Mouse (Mus musculus): ENCODE measurements at regions not wholly inside any gene's neighbourhood (a gene's known extent, or its start where the extent isn't known, plus 50 kb on each side); places are given as distances from the start of the nearest gene placed in this dataset.

DNA sequence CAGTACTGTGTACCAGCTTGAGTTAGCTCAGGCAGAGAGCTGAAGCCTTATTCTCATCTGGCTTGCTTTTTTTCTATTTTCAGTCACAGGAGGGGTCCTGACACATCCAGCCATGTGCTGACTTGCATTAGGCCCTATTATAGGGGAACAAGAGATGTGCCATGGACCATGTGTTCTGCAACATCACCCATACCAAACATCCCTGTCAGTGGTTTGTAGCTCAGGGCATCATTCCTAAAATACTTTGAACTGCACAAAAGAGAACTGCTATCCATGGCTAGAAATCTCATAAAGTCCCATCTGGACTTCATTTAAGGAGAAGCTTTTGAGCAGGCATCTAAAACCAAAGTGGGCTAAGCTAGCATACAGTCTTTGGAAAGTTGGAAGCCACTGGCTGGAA is 304.1 kb downstream of the Sec16b start:
- TF ChIP-seq CTCF (IDR thresholded peaks at IDR 0.05; ENCODE audit: low read depth, low read length) (no peak), GATA1 (IDR thresholded peaks at IDR 0.05; ENCODE audit: borderline replicate concordance, low read length) (no peak), POLR2AphosphoS5 (IDR thresholded peaks at IDR 0.05; ENCODE audit: insufficient replicate concordance, low read depth, low read length) (no peak), TAL1 (conservative IDR thresholded peaks at IDR 0.05; ENCODE audit: low read depth, low read length) (no peak), GATA2 (IDR thresholded peaks at IDR 0.05; ENCODE audit: borderline replicate concordance, low read depth, low read length) (no peak)
